Mouse (Mus musculus) lung, postnatal 0 days (tissue): ENCODE data around the gene Hemgn. TPM values are rescaled to one million over a fixed set of nuclear protein-coding genes. Genes with fewer than 3 reads are reported as not detected.
A peak's percentile ranks its signal among the peaks of the same experiment; 100 is the strongest.

ENCODE experiments used
- ATAC-seq: fragments of 200-750 bp; cut with Nextera tagmentation; 2 replicates; pipeline ENCODE4 v1.8.0; 2017; ENCODE audit warnings: moderate library complexity
- DNase-seq: peaks from one replicate; pipeline ENCODE4 v3.0.0-alpha.2; 2016; ENCODE audit warnings: low spot score
- H3K27ac ChIP-seq: fragments of 300-500 bp; sonication (generic); 2 replicates; pipeline ENCODE4 v1.5.1; 2014; ENCODE audit warnings: antibody characterized with exemption, mild to moderate bottlenecking, low read length, mixed read lengths
- H3K27me3 ChIP-seq: fragments of 300-500 bp; sonication (generic); replicated peaks from 2 replicates; pipeline ENCODE4 v1.6.1; 2014; ENCODE audit warnings: low read length, mixed read lengths; ENCODE audit not compliant: insufficient read depth
- H3K36me3 ChIP-seq: fragments of 300-500 bp; sonication (generic); 2 replicates; pipeline ENCODE4 v1.6.1; 2014; ENCODE audit warnings: low read length, mixed read lengths; ENCODE audit not compliant: insufficient read depth
- H3K4me1 ChIP-seq: fragments of 300-500 bp; sonication (generic); 2 replicates; pipeline ENCODE4 v1.6.1; 2014; ENCODE audit warnings: antibody characterized with exemption, low read depth, low read length, mixed read lengths; ENCODE audit not compliant: insufficient read depth
- H3K4me2 ChIP-seq: fragments of 300-500 bp; sonication (generic); replicated peaks from 2 replicates; pipeline ENCODE4 v1.6.1; 2014; ENCODE audit warnings: low read depth, mild to moderate bottlenecking, low read length, moderate library complexity, mixed read lengths
- H3K4me3 ChIP-seq: fragments of 300-500 bp; sonication (generic); 2 replicates; pipeline ENCODE4 v1.5.1; 2014; ENCODE audit warnings: low read depth, low read length
- H3K9ac ChIP-seq: fragments of 300-500 bp; sonication (generic); replicated peaks from 2 replicates; pipeline ENCODE4 v1.6.1; 2014; ENCODE audit warnings: low read depth, mild to moderate bottlenecking
- H3K9me3 ChIP-seq: fragments of 300-500 bp; sonication (generic); 2 replicates; pipeline ENCODE4 v1.6.1; 2016; ENCODE audit warnings: low read length, mixed read lengths
- CTCF ChIP-seq: IDR thresholded peaks from 2 replicates; pipeline ENCODE4 v1.5.1; 2016; ENCODE audit warnings: antibody characterized with exemption, mild to moderate bottlenecking
- EP300 ChIP-seq: IDR thresholded peaks from 2 replicates; pipeline ENCODE4 v1.6.1; 2016; ENCODE audit warnings: antibody characterized with exemption, mild to moderate bottlenecking, control low read depth
- WGBS: fragments of 180-500 bp; shearing (Covaris S2); extraction: QIAGEN DNeasy Blood & Tissue Kit; methylation state at CpG from one replicate; pipeline ENCODE4 v1.1.7; 2014; 5-methylcytosine and 5-hydroxymethylcytosine counted together
- polyA plus RNA-seq: library from polyadenylated mRNA; unstranded; fragments of >200 nt; fragmentation: Nextera tagmentation; extraction: Ambion mirVana; gene quantifications from 2 replicates; pipeline ENCODE4 v1.2.1, GENCODE M21; 2015

Gene Hemgn
- polyA plus RNA-seq, 1 experiment from 2014 or later, result 1.0 TPM

DNA sequence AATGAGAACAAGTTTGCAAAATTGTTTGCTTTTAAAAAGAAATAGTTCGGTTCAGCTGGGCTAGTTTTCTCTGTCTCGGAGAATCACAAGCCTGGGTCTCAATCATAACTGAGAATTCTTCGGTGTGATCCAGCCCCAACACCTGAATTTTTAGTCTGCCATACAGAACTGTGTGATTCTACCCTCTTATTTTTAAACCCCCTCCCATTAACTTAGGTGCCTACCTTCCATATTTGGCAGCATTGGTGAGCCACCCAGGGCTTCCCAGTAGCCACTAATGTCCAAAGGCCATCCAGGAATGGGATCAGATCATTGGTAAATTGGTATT, 67.6 kb downstream of the Hemgn start:
- H3K27ac ChIP-seq, result no peak overlapping the region
- no peak overlapping the region for H3K4me2 ChIP-seq
- no peak for DNase-seq
- peaks cover 89% of the 10 kb centered on the region for H3K27me3 ChIP-seq
- no peaks in the 10 kb centered on the region for H3K36me3 ChIP-seq
- H3K4me3 ChIP-seq, result no peak overlapping the region
- no peak overlapping the region for H3K9ac ChIP-seq
- 17% methylated on average over 3 of the region's 3 CpGs for WGBS
- ATAC-seq, result no peak
- TF ChIP-seq CTCF, result no peak
- TF ChIP-seq EP300, result no peak
- no peaks in the 10 kb centered on the region; the same call in 1 of the 2 replicates for H3K4me1 ChIP-seq
- H3K9me3 ChIP-seq, result no peaks in the 10 kb centered on the region

DNA sequence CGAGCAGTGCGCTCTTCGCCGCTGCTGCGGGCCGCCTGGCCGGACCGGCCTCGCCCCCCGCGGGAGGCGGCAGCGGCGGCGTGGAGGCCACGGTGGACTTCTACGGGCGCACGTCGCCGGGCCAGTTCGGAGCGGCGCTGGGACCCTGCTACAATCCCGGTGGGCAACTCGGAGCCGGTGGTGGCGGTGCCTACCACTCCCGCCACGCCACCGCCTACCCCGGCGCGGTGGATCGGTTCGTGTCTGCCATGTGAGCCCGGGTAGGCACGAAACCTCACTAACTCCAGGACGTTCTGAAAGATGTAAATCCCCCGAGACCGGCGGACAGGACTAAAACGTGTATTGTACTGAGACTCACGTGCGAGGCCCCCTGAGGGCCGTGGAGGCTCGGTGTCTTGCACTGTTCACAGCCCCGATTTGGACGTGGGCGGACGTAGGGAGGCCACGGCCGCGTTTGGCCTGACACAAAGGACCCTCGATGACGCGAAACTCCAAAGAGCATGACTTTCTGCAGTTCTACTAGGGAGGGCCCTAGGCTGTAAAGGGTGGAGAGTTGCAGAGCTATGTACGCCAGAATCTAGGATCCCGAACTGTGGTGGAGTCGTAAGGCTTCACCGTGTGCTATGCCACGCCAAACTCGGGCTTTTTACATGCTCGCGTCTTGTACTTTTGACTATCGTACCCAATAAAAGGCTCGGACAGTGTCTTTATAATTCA, 68.1 kb downstream of the Hemgn start:
- TF ChIP-seq CTCF (no peak), EP300 (no peak)
- WGBS, result 5% methylated on average over 59 of the region's 67 CpGs
- Histone ChIP-seq H3K27me3 (peaks cover 89% of the 10 kb centered on the region), H3K4me3 (peak overlapping the region; percentile 34), H3K9ac (no peak overlapping the region), H3K36me3 (no peaks in the 10 kb centered on the region), H3K27ac (no peak overlapping the region), H3K9me3 (no peaks in the 10 kb centered on the region), H3K4me1 (no peaks in the 10 kb centered on the region; the same call in 1 of the 2 replicates), H3K4me2 (peak overlapping the region; percentile 54)
- ATAC-seq (no peak), DNase-seq (no peak)

DNA sequence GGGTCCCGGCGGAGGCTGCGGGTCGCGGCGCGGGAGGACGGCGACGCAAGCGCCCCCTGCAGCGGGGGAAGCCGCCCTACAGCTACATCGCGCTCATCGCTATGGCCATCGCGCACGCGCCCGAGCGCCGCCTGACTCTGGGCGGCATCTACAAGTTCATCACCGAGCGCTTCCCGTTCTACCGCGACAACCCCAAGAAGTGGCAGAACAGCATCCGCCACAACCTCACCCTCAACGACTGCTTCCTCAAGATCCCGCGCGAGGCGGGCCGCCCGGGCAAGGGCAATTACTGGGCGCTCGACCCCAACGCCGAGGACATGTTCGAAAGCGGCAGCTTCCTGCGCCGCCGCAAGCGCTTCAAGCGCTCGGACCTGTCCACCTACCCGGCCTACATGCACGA, 69.0 kb downstream of the Hemgn start:
- Histone ChIP-seq H3K4me1 (no peaks in the 10 kb centered on the region; the same call in 1 of the 2 replicates), H3K36me3 (no peaks in the 10 kb centered on the region), H3K9ac (no peak overlapping the region), H3K4me3 (peak overlapping the region; percentile 34), H3K4me2 (peak overlapping the region; percentile 54), H3K9me3 (no peaks in the 10 kb centered on the region), H3K27me3 (peaks cover 89% of the 10 kb centered on the region), H3K27ac (no peak overlapping the region)
- ATAC-seq (no peak), DNase-seq (no peak)
- 1% methylated on average over 37 of the region's 51 CpGs for WGBS
- TF ChIP-seq CTCF (no peak), EP300 (no peak)

Other genes starting within 250 kb of the Hemgn start
- gene Xpa, start 217.2 kb downstream of the Hemgn start, polyA plus RNA-seq, result 22.0 and 29.2 TPM in 2 replicates
- not detected in 2 replicates for gene Foxe1, start 69.9 kb downstream of the Hemgn start, polyA plus RNA-seq
- gene Trmo, start 24.1 kb downstream of the Hemgn start, polyA plus RNA-seq, result 8.2 and 8.3 TPM in 2 replicates
- 81.3 and 91.0 TPM in 2 replicates for gene Anp32b, start 37.4 kb upstream of the Hemgn start, polyA plus RNA-seq
- 48.2 and 52.4 TPM in 2 replicates for gene Nans, start 75.7 kb upstream of the Hemgn start, polyA plus RNA-seq
- 5.2 and 5.4 TPM in 2 replicates for gene Trim14, start 122.6 kb upstream of the Hemgn start, polyA plus RNA-seq
- 2.3 and 2.5 TPM in 2 replicates for gene Coro2a, start 188.7 kb upstream of the Hemgn start, polyA plus RNA-seq
- gene Tbc1d2, start 236.7 kb upstream of the Hemgn start, polyA plus RNA-seq, result 6.7 and 6.9 TPM in 2 replicates